Mouse (Mus musculus) intestine, postnatal 0 days (tissue): ENCODE measurements around the gene Zbtb8a. TPM values are rescaled to one million over a fixed set of nuclear protein-coding genes. Genes with fewer than 3 reads are reported as not detected.

ENCODE experiments used
- ATAC-seq: fragments of 200-750 bp; cut with Nextera tagmentation; 2 replicates; pipeline ENCODE4 v1.8.0; 2017; ENCODE audit warnings: mild to moderate bottlenecking, moderate TSS enrichment, moderate library complexity
- H3K27ac ChIP-seq: fragments of 300-500 bp; sonication (generic); 2 replicates; pipeline ENCODE4 v1.5.1; 2014; ENCODE audit warnings: mild to moderate bottlenecking, low read depth, low read length, moderate library complexity
- H3K27me3 ChIP-seq: fragments of 300-500 bp; sonication (generic); replicated peaks from 2 replicates; pipeline ENCODE4 v1.6.1; 2014; ENCODE audit warnings: low read length, mixed read lengths; ENCODE audit not compliant: control insufficient read depth, insufficient read depth
- H3K36me3 ChIP-seq: fragments of 300-500 bp; sonication (generic); 2 replicates; pipeline ENCODE4 v1.6.1; 2014; ENCODE audit warnings: mild to moderate bottlenecking, moderate library complexity; ENCODE audit not compliant: control insufficient read depth, insufficient read depth
- H3K4me1 ChIP-seq: fragments of 300-500 bp; sonication (generic); replicated peaks from 2 replicates; pipeline ENCODE4 v1.6.1; 2014; ENCODE audit warnings: antibody characterized with exemption, low read length, mixed read lengths; ENCODE audit not compliant: control insufficient read depth, insufficient read depth
- H3K4me2 ChIP-seq: fragments of 300-500 bp; sonication (generic); replicated peaks from 2 replicates; pipeline ENCODE4 v1.6.1; 2014; ENCODE audit warnings: low read depth, mild to moderate bottlenecking, moderate library complexity
- H3K4me3 ChIP-seq: fragments of 300-500 bp; sonication (generic); 2 replicates; pipeline ENCODE4 v1.5.1; 2014; ENCODE audit warnings: low read depth, low read length
- H3K9ac ChIP-seq: fragments of 300-500 bp; sonication (generic); 2 replicates; pipeline ENCODE4 v1.6.1; 2014; ENCODE audit warnings: mild to moderate bottlenecking, low read depth, low read length
- H3K9me3 ChIP-seq: fragments of 300-500 bp; sonication (generic); 2 replicates; pipeline ENCODE4 v1.6.1; 2016; ENCODE audit warnings: mixed run types; ENCODE audit not compliant: control insufficient read depth
- CTCF ChIP-seq: sonication (generic); IDR thresholded peaks from 2 replicates; pipeline ENCODE4 v1.5.1; 2016; ENCODE audit warnings: low read depth, mild to moderate bottlenecking, control low read depth, antibody characterized with exemption, moderate library complexity
- WGBS: fragments of 180-500 bp; shearing (Covaris S2); extraction: QIAGEN DNeasy Blood & Tissue Kit; methylation state at CpG from one replicate; pipeline ENCODE4 v1.1.7; 2014; 5-methylcytosine and 5-hydroxymethylcytosine counted together
- polyA plus RNA-seq: library from polyadenylated mRNA; unstranded; fragments of >200 nt; fragmentation: Nextera tagmentation; extraction: Ambion mirVana; gene quantifications from 2 replicates; pipeline ENCODE4 v1.2.1, GENCODE M21; 2015

Gene Zbtb8a
- polyA plus RNA-seq, 1 experiment from 2014 or later: 7.1 TPM

- TF ChIP-seq CTCF: peak; percentile 74
- Histone ChIP-seq H3K9me3 (no peaks in the 10 kb centered on the region), H3K9ac (peak overlapping the region; percentile 8; the same call in 1 of the 2 replicates), H3K4me3 (peak overlapping the region; percentile 36), H3K4me1 (no peaks in the 10 kb centered on the region), H3K36me3 (no peaks in the 10 kb centered on the region), H3K27ac (no peak overlapping the region), H3K27me3 (no peaks in the 10 kb centered on the region), H3K4me2 (peak overlapping the region; percentile 72)
- peak; percentile 53 for ATAC-seq
- WGBS: 2% methylated on average over 25 of the region's 25 CpGs
Measured at GRCm38 (mm10) chr4:129406447-129406846, 28.5 kb upstream of the Zbtb8a start.

- Histone ChIP-seq H3K4me2 (no peak overlapping the region), H3K27me3 (no peaks in the 10 kb centered on the region), H3K9me3 (no peaks in the 10 kb centered on the region), H3K9ac (no peak overlapping the region), H3K4me3 (no peak overlapping the region), H3K27ac (no peak overlapping the region), H3K4me1 (no peaks in the 10 kb centered on the region), H3K36me3 (no peaks in the 10 kb centered on the region)
- TF ChIP-seq CTCF: no peak
- no peak for ATAC-seq
- 78% methylated on average over 4 of the region's 4 CpGs for WGBS
Measured at GRCm38 (mm10) chr4:129399813-129400212, 21.9 kb upstream of the Zbtb8a start.

GRCm38 (mm10) chr4:129396960-129397359 is 19.0 kb upstream of the Zbtb8a start:
- Histone ChIP-seq H3K9me3 (no peaks in the 10 kb centered on the region), H3K9ac (no peak overlapping the region), H3K27me3 (no peaks in the 10 kb centered on the region), H3K4me1 (no peaks in the 10 kb centered on the region), H3K36me3 (no peaks in the 10 kb centered on the region), H3K4me3 (no peak overlapping the region), H3K4me2 (no peak overlapping the region), H3K27ac (no peak overlapping the region)
- no peak for ATAC-seq
- TF ChIP-seq CTCF: no peak
- WGBS: 58% methylated on average over 3 of the region's 3 CpGs

- Histone ChIP-seq H3K4me1 (no peaks in the 10 kb centered on the region), H3K4me2 (no peak overlapping the region), H3K4me3 (no peak overlapping the region), H3K9me3 (no peaks in the 10 kb centered on the region), H3K27ac (no peak overlapping the region), H3K9ac (no peak overlapping the region), H3K27me3 (no peaks in the 10 kb centered on the region), H3K36me3 (no peaks in the 10 kb centered on the region)
- no peak for TF ChIP-seq CTCF
- WGBS: 36% methylated on average over 12 of the region's 12 CpGs
- ATAC-seq: no peak
Measured at GRCm38 (mm10) chr4:129394089-129394870, 16.4 kb upstream of the Zbtb8a start.

- no peaks in the 10 kb centered on the region for H3K27me3 ChIP-seq
- no peaks in the 10 kb centered on the region for H3K4me1 ChIP-seq
- WGBS: 66% methylated on average over 7 of the region's 7 CpGs
- H3K9me3 ChIP-seq: no peaks in the 10 kb centered on the region
- ATAC-seq: no peak
- H3K9ac ChIP-seq: no peak overlapping the region
- no peak overlapping the region for H3K27ac ChIP-seq
- no peak overlapping the region for H3K4me3 ChIP-seq
- no peak overlapping the region for H3K4me2 ChIP-seq
- no peaks in the 10 kb centered on the region for H3K36me3 ChIP-seq
- 0 out of 2 replicates have a peak, but pooled peaks have one; percentile 16 for TF ChIP-seq CTCF
Measured at GRCm38 (mm10) chr4:129390936-129391557, 13.1 kb upstream of the Zbtb8a start.

GRCm38 (mm10) chr4:129390216-129390743 is 12.4 kb upstream of the Zbtb8a start:
- no peak overlapping the region for H3K4me3 ChIP-seq
- no peak for ATAC-seq
- no peak for TF ChIP-seq CTCF
- no peaks in the 10 kb centered on the region for H3K4me1 ChIP-seq
- no peaks in the 10 kb centered on the region for H3K9me3 ChIP-seq
- no peaks in the 10 kb centered on the region for H3K36me3 ChIP-seq
- 75% methylated on average over 14 of the region's 14 CpGs for WGBS
- no peak overlapping the region for H3K9ac ChIP-seq
- H3K27ac ChIP-seq: no peak overlapping the region
- H3K27me3 ChIP-seq: no peaks in the 10 kb centered on the region
- no peak overlapping the region for H3K4me2 ChIP-seq
